Mouse (Mus musculus) lung, postnatal 0 days (tissue): ENCODE data around the gene Ddx25.

Experiments used
- CTCF ChIP-seq: IDR thresholded peaks from 2 replicates; pipeline ENCODE4 v1.5.1; 2016; ENCODE audit warnings: antibody characterized with exemption, mild to moderate bottlenecking
- EP300 ChIP-seq: IDR thresholded peaks from 2 replicates; pipeline ENCODE4 v1.6.1; 2016; ENCODE audit warnings: antibody characterized with exemption, mild to moderate bottlenecking, control low read depth

GRCm38 (mm10) chr9:35516711-35517110 lies 41.6 kb downstream of the Ddx25 start:
- TF ChIP-seq CTCF (no peak), EP300 (no peak)
